Mouse (Mus musculus) G1E (cell line): ENCODE measurements around the gene Fgfr2.

Source experiments
- CTCF ChIP-seq: IDR thresholded peaks from 2 replicates; pipeline ENCODE4 v1.5.1; 2012; ENCODE audit warnings: low read depth, low read length, inconsistent platforms, mixed read lengths
- GATA1 ChIP-seq: IDR thresholded peaks from 2 replicates; pipeline ENCODE4 v1.6.1; 2012; ENCODE audit warnings: borderline replicate concordance, low read length, inconsistent platforms, mixed read lengths
- GATA2 ChIP-seq: IDR thresholded peaks from 2 replicates; pipeline ENCODE4 v1.6.1; 2012; ENCODE audit warnings: low read depth, low read length, inconsistent platforms, borderline replicate concordance
- POLR2AphosphoS5 ChIP-seq: IDR thresholded peaks from 2 replicates; pipeline ENCODE4 v1.6.1; 2012; ENCODE audit warnings: low read depth, low read length, inconsistent platforms; ENCODE audit not compliant: insufficient replicate concordance
- TAL1 ChIP-seq: conservative IDR thresholded peaks from 2 replicates; pipeline ENCODE4 v1.6.1; 2012; ENCODE audit warnings: low read depth, low read length, inconsistent platforms, mixed read lengths

- TF ChIP-seq CTCF (no peak), GATA1 (no peak), TAL1 (no peak), GATA2 (no peak), POLR2AphosphoS5 (no peak)
Observed at GRCm38 (mm10) chr7:130547635-130548175, 2575.4 kb downstream of the Fgfr2 start.
